In the genomic region with DNA sequence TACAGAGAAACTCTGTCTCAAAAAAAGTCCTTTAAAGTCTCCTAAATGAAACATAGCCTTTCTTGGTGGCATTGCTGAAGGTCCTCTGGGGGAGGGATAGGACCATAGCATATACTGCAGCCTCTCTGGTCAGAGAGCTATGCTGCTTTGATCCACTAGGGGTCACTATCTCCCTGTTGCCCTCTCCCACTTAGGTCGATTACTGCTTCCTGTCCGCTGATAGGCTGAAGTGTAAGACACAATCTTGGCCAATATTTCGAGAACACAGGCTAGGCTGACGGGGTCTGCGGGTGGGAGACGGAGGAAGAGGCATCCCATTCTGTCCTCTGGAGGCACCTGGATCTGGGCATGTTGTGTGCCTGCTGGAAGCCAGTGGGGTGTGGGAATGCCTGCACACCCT, we compare ENCODE assay signal across 11 mouse cellular contexts. TPM values are rescaled to one million over a fixed set of nuclear protein-coding genes. Genes with fewer than 3 reads are reported as not detected.
DNase-seq lines count a peak whose midpoint lies in the region; ATAC-seq and TF ChIP-seq lines count a peak whose summit lies in the region.
"Had no signal": no experiment of that assay in that cellular context is flagged by ENCODE, and none has a peak within 500 bp of the region (broad histone marks: within the 10 kb centered on the region; RNA-seq: fewer than 3 reads in every experiment).

No protein-coding gene starts in this region.

- H3K27ac ChIP-seq in heart, adult 2 months = no peak overlapping the region
- H3K27ac ChIP-seq in thymus, adult 2 months (ENCODE audit: control insufficient read depth, insufficient read depth, low read length) = no peak overlapping the region
- H3K27ac ChIP-seq: embryonic facial prominence, embryonic 13.5 days; neural tube, embryonic 12.5 days had no signal

- TF ChIP-seq EP300 in heart, adult 2 months (IDR thresholded peaks at IDR 0.05; ENCODE audit: insufficient read depth, low read depth, low read length) = no peak

- TF ChIP-seq CTCF in heart, adult 2 months (IDR thresholded peaks at IDR 0.05) = peak; percentile 74
- TF ChIP-seq CTCF in thymus, adult 2 months (IDR thresholded peaks at IDR 0.05; ENCODE audit: borderline replicate concordance, control insufficient read depth, extremely low read depth, insufficient read depth, low read length, poor library complexity) = peak; percentile 60; the same call in 1 of the 2 replicates

- H3K4me1 ChIP-seq in heart, adult 2 months (ENCODE audit: control insufficient read depth, insufficient read depth, low read length) = no peaks in the 10 kb centered on the region
- no peaks in the 10 kb centered on the region for H3K4me1 ChIP-seq in thymus, adult 2 months (replicated peaks; ENCODE audit: control insufficient read depth, insufficient read depth, low read length)
- H3K4me1 ChIP-seq: embryonic facial prominence, embryonic 13.5 days; neural tube, embryonic 12.5 days had no signal

- no peaks in the 10 kb centered on the region for H3K27me3 ChIP-seq in heart, adult 2 months (ENCODE audit: control insufficient read depth, insufficient read depth, low read length)
- H3K27me3 ChIP-seq in thymus, adult 2 months (ENCODE audit: control insufficient read depth, insufficient read depth, low read length) = no peaks in the 10 kb centered on the region
- H3K27me3 ChIP-seq: embryonic facial prominence, embryonic 13.5 days; neural tube, embryonic 12.5 days had no signal

- no peaks in the 10 kb centered on the region for H3K79me2 ChIP-seq in heart, adult 2 months (replicated peaks; ENCODE audit: control insufficient read depth, insufficient read depth, low read length)

- no peak overlapping the region for H3K9ac ChIP-seq in heart, adult 2 months (ENCODE audit: low read depth, low read length)
- H3K9ac ChIP-seq: embryonic facial prominence, embryonic 13.5 days; neural tube, embryonic 12.5 days had no signal

- 0 out of 2 replicates have a peak, but pooled peaks have one; percentile 46 for ATAC-seq in erythroblast, adult 5-6 weeks (replicated peaks; ENCODE audit: low FRiP score, poor library complexity, severe bottlenecking)

- TF ChIP-seq POLR2A in heart, adult 2 months (IDR thresholded peaks at IDR 0.05; ENCODE audit: insufficient read depth, low read depth, low read length) = no peak
- TF ChIP-seq POLR2A in thymus, adult 2 months (IDR thresholded peaks at IDR 0.05; ENCODE audit: control insufficient read depth, extremely low read depth, insufficient read depth, low read length, poor library complexity) = no peak

- no peak for DNase-seq in heart, adult 2 months
- DNase-seq in heart, adult 11 months = no peak
- peak; percentile 31 for DNase-seq in thymus, adult 2 months
- no peak for DNase-seq in thymus, postnatal 36 days
- DNase-seq in thymus, postnatal 4 days = peak; percentile 31
- DNase-seq in heart, adult 8-10 months (ENCODE audit: low spot score) = no peak
- no peak for DNase-seq in layer of hippocampus, postnatal 10 days (ENCODE audit: low spot score in 2 of 2)
- DNase-seq: heart, postnatal 36 days had no signal

- no peaks in the 10 kb centered on the region for H3K36me3 ChIP-seq in heart, adult 2 months (ENCODE audit: control insufficient read depth, insufficient read depth, low read length)
- no peaks in the 10 kb centered on the region for H3K36me3 ChIP-seq in thymus, adult 2 months (ENCODE audit: control insufficient read depth, insufficient read depth, low read length)
- H3K36me3 ChIP-seq: embryonic facial prominence, embryonic 13.5 days; neural tube, embryonic 12.5 days had no signal

- 42% methylated on average over 6 of the region's 6 CpGs for WGBS in heart, adult 2 months
- 49% methylated on average over 6 of the region's 6 CpGs for WGBS in thymus, adult 2 months

- no peak overlapping the region for H3K4me3 ChIP-seq in heart, adult 2 months
- no peak overlapping the region for H3K4me3 ChIP-seq in thymus, adult 2 months (ENCODE audit: control insufficient read depth, insufficient read depth, low read length)
- H3K4me3 ChIP-seq: embryonic facial prominence, embryonic 13.5 days; neural tube, embryonic 12.5 days had no signal

- intact Hi-C loops in heart, adult 2 months (cut with DNase I) = loop anchor here (10.0 kb wide), 1 partner anchor 306 kb away; no protein-coding TSS in a partner anchor

RNA-seq across cellular contexts. Expression of a gene that starts 37.9 kb away (rescaled TPM):
- 1 to 10 TPM; 3.6 to 5.1 TPM for total RNA-seq in heart, adult 2 months (2021)
- polyA plus RNA-seq in heart, adult 2 months (2012; rRNA removed) = 4.6 and 7.5 TPM in 2 replicates
- polyA plus RNA-seq in thymus, adult 2 months (2012; rRNA removed) = 4.2 and 6.5 TPM in 2 replicates
- 0.42 TPM in 1 of 2 replicates, not detected in the other for total RNA-seq in erythroblast, adult 5-6 weeks (2015; ENCODE audit: low replicate concordance)
- total RNA-seq in erythroblast, adult 5-6 weeks (2017; ENCODE audit: low replicate concordance) = not detected in 2 replicates
- 1 to 10 TPM; 3.2 to 6.5 (median 4.9) TPM for total RNA-seq in heart, adult 8-10 months (2022)
- 1 to 10 TPM; 1.0 to 2.4 TPM for total RNA-seq in layer of hippocampus, postnatal 10 days (2021)

RNA-seq across cellular contexts. Expression of a gene that starts 52.5 kb away (rescaled TPM):
- total RNA-seq in heart, adult 2 months (2021) = 1 to 10 TPM; 2.1 to 5.0 TPM
- 2.0 and 2.8 TPM in 2 replicates for polyA plus RNA-seq in heart, adult 2 months (2012; rRNA removed)
- 15.3 and 18.4 TPM in 2 replicates for polyA plus RNA-seq in thymus, adult 2 months (2012; rRNA removed)
- total RNA-seq in erythroblast, adult 5-6 weeks (2015; ENCODE audit: low replicate concordance) = 1.2 TPM in 1 of 2 replicates, not detected in the other
- total RNA-seq in erythroblast, adult 5-6 weeks (2017; ENCODE audit: low replicate concordance) = not detected in 2 replicates
- 1 to 10 TPM; 1.2 to 2.4 (median 1.7) TPM for total RNA-seq in heart, adult 8-10 months (2022)
- total RNA-seq in layer of hippocampus, postnatal 10 days (2021) = 1 to 10 TPM; 5.0 to 5.7 TPM

Comparison
In these comparisons a context has a peak if more than half of its experiments do, and no peak if none do; other contexts are left out.
1. DNase-seq: peak in thymus, adult 2 months (single experiment) and thymus, postnatal 4 days (single experiment); none in heart, adult 2 months (0 of 2), heart, adult 11 months (single experiment), thymus, postnatal 36 days (0 of 2), heart, adult 8-10 months (single experiment) and layer of hippocampus, postnatal 10 days (0 of 2).